Mouse (Mus musculus) ovary, adult 18-20 months (tissue): ENCODE measurements at regions not wholly inside any gene's neighbourhood (a gene's known extent, or its start where the extent isn't known, plus 50 kb on each side); places are given as distances from the start of the nearest gene placed in this dataset.

Source experiments
- DNase-seq: peaks from one replicate; pipeline ENCODE4 v3.0.0; 2022; ENCODE audit warnings: low spot score, mixed read lengths

DNA sequence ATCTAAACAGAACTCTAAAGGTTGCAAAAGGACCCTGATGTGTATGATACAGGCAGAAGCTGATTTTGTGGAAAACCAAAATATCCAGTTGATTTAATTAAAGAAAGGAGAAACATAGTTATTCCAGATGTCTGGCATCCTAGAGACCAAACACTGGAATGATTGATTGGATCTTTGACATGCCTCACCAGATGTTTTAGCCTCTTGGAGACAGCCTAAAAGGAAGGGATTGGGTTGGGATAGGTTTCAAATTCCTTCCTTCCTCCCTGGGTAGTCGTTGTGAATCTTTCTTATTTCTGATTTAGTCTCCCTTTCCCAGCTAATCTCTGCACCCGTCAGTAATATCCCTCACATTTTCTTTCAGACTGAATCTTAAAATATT, 190.9 kb upstream of the Gm9747 start:
- no peak for DNase-seq

DNA sequence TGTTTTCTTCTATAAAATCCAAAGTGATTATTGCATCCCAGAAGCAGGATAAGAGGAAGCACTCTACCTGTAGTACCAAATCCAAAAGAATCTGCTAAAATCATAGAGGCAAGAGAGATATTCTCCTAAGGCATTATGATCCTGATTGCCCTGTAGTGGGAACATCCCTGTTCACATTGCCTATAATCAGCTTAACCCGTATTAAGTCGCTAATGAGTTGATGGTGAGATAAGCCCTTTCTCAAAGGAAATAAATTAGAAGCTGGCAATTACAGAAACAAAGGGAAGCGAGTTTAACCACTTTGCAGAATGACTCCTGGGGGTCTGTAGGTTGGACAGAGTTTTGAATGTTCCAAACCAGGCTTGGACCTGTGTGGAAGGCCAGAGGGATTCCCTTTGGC, 190.4 kb upstream of the Gm9747 start:
- DNase-seq, result no peak

DNA sequence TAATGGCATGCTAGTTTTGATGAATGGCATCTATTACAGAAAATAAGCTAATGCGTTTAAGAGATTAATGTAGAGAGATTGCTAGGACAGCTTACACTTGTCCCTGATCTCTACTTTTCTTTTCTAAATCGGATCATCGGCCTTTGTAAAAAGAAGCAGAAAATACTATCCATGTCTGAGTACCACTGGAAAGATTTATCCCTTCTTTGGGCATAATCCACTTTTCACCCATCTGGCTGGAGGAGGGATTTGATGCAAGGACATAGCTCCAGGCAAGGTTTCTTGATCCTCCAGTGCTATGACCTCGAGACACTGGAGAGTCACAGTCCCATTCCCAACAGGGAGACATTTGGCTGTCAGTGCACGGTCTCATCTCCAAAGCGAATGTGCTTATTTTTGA, 166.6 kb upstream of the Gm9747 start:
- no peak for DNase-seq

DNA sequence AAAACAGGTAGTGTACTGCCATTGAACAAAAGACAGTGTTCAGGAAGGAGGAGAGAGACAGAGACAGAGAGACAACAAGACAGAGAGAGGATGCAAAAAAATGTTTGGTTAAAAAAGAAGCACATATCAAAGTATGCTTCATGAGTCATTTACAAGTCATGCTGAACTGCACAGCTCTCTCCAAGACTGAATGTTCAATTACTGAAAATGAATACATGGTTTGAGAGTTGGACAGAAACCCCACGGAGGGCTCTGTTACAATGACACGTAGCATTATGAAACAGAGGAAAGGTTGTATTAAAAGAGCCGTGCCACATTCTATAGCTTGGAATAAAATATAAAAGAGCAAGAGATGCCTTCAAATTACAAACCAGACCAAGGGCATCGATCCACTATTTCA, 164.3 kb upstream of the Gm9747 start:
- DNase-seq, result no peak

DNA sequence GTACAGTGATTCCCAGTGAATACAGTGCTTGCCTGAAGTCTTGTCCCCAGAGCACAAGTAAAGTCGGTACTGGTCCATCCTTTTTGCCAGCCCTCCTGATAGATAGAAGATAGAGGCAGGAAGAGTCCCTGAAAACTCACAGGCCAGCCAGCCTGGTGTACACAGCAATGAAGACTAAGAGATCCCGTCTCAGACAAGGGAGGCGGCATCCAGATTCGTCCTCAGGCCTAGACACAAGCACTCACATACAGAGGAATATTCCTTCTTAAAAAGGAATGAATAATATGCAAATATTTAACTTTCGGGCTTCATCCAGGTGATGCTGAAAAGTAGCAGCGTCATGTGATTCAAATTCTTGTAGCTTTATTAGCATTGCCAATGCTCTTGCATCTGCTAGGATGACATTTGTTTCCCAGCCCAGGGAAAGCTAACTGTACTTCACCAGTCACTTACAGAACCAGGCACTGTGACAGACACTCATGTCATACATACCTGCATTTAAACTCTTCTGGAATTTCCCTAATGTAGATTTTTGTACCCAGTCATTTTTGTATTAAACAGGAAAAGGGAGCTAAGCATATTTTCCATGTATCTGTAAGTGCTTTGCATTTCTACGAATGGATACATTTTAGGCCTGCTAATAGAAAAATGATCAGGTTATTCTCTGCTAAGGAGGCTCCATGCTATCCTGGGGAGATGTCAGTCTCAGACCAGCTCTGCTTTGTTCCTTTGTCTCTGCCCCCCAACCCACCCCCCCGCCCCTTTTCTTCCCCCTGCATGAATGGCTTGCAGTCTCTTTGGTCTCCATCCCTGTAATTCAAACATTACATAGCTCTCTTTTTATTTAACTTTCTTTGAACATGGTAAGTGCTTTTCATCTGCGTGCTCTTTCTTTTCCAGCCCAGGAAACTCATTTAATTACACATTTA, 162.5 kb upstream of the Gm9747 start:
- no peak for DNase-seq

DNA sequence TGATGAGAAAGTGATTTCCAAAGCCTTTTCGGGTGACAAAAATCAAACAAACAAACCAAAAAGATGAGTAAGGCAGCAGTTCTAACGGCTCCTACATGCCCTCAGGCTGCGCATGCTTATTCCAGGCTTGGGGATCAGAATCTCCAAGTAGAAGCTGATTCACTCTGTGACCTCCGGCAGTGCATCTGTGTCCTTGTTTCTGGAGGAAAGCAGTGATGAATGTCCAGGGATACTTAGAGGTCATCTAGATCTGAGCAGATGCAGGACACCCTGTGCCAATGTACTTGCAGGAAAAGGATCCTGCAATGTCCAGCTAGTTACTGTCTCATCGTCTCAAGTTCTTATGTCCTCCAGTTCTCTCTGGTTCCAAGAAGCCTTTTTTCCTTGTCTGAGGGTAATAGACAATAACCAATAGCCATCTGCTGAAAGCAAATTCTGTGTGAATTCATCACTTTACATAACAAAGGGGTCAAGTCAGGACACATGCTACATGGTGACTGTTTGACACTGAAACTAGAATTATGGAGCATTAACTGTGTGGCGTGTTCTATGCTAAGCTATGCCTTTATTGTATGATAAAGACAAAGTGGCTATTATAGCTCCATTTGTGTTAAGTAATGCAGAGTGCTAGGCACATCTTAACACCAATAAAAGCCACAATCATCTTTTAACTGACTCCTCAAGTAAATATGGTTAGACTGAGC, 143.6 kb upstream of the Gm9747 start:
- DNase-seq, result peak; percentile 70

DNA sequence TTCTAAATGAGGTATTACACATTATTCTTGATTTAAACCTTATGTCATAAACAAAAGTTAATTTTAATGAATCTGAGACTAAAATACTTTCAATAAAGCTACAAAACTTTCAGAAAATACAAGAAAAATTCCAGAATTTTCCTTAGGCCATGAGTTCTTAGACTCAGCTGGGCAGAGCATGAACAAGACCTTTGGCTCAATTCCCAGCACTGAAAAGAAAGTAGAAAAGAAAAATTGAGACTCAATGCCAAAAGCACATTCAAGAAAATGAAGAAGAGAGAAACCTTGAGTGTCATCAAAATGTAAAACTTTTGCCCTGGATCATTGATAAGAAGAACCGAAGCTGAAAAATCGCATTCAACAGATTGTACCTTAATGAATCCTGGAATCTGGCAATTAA, 137.8 kb upstream of the Gm9747 start:
- no peak for DNase-seq

DNA sequence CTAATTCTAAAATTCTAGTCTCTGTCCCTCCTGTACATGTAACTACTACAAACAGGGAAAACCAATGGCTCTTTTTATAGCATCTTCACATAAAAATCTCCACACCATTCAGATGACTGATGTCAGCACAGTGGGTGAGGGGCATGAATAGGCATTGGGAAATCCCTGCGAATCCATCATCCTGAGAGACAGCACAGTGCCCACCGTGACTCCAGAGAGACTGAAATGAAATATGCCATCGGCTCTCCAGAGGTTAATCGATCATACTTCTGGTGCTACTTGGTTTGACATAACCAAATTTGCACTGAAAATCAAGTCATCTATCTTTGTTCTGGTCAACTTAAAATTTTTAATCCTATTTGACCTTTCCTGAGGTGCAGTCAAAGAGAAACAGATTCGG, 126.2 kb upstream of the Gm9747 start:
- no peak for DNase-seq

DNA sequence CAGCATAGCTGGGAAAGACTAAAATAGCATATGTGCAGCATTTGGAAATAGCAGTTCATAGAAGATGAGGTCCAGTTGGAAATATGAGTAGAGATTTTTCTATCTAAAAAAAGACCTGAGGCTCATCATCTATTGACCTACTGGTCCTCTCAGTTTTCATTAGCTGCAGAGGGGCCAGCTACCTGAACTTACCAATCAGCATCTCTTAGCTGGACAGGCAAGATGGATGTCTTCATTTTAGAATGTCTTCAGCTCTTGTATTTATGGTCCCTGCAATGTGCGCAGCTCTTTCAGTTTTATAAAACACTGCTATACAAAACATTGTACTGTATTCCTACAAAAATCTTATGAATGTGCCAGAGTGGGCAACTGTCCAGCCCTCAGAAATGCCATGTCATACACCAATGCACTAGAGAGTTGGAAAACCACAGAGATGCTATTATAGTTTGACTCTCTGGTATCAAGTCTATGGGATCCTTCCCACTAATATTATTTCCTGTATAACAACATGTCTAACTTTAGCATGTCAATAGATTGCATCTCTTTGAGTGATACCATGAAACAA, 122.8 kb upstream of the Gm9747 start:
- no peak for DNase-seq

DNA sequence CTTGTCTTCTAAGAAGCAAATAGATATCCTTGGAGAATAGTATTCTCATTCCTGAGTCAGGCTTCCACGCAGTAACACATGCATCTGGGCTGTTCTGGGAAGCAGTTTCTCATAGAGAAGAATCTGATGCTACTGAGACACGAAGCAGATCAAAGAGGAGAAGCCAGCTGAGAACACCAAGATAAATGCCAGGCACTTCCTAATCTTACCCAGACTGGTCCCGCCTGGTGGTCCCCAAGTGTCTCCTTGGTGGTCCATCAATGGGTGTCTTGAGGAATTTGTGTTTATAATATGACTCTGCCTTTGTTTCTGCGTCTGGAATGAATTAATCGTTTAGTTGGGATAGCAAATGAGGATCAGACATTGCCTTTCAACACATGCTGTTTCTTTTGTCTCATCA, 120.5 kb upstream of the Gm9747 start:
- DNase-seq, result no peak

DNA sequence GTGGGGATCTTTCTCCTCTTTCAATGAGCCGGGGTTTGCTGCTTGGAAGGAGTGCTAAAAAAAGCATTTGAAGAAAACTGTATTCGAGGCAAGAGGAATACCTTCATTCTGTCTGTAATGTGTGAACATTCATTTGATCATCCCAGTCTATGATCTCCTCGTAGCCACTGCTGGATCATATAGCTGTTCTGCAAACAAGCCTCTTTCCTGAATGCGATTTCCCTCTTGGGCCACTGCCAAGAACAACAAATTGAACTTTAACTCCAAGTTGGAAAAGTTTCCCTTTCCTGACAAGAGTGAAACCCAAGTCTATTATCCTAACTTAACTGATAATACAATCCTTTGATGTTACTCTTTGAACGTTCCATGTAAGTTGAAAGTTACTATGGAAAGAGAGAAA, 108.4 kb upstream of the Gm9747 start:
- DNase-seq, result no peak

DNA sequence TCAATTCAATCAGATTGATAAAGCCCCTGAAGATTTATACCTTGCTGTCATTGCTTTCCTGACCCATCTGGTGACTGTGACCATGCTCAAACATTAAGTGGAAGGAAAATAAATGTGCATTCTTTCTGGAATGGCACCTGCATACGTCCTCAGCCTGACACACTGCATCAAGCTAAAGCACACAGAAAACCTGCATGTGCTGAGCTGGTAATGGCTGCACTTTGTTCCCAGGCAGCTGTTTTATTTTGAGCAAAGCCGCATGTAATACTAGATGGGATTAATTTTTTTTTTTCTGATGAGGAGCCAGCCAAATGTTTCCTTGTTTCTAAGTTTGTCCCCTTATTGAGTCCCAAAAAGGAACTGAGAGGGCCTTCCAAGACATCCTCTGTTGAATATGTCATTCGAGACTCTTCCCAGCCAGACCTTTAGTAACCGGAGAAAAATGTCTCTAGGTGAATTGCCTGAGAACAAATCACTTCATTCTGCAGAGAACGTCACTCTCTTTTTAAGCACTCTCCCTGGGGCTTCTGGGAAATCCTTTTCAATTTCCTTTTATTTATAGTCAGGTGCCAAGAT, 103.1 kb upstream of the Gm9747 start:
- no peak for DNase-seq

DNA sequence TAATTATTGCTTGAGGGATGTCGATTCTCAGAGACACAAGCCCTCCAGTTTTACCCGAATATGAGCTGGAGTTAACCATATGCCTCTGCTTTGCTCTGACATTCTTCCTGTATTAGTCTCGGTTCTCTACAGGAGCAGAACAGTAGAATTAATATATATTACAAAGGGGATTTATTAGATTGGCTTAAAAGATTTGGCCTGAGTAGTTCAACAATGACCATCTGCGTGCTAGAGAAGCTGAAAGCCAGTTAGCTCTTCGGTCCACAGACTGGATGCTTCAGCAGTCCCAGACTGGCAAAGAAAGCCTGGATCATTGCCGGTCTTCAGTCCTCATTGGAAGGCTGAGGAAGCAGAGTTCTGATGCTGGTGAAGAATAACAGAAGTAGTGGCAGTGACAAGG, 100.4 kb upstream of the Gm9747 start:
- DNase-seq, result no peak

DNA sequence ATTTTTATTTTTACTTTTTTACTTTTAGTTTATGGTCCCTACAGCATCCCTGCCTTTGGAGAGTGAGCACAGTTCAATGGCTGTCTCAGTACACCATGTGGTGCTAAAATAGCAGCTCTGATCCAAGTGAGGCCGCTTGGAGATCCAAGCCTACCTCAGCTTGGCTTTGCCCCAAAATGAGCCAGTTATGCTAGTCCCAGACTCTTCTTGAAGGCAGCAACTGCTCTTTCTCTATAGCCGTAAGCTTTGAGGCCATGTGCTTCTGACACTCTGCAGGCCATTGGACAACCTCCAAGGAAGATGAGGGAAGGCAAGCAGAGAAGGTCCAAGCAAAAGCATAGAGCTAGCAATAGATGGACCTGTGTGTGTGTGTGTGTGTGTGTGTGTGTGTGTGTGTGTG, 98.0 kb upstream of the Gm9747 start:
- DNase-seq, result no peak

DNA sequence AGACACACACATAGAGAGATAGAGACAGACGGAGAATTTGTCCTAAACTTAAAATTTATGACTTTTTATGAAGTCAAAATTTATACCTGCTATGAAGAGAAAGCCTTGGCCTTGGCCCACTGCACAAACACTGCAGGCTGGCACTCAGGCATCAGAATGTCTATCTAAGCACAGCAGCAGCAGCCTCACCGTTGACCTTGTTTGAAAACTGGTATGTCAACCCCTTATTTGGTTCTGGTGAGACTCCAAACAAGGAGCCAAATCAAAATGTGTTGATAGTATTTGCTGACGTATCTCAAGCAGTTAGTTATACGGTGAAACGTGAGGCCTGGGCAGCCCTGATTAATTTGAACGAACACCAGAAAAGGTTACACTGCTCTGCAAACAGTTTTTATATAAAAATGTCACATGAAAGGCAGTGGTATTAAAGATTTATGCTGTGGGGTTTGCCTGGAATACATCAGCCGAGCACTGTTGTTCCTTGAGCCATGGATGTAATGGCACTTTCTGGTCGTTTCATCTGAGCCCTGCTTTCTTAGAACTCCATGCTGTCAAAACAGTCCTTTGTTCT, 97.1 kb upstream of the Gm9747 start:
- peak; percentile 12 for DNase-seq

DNA sequence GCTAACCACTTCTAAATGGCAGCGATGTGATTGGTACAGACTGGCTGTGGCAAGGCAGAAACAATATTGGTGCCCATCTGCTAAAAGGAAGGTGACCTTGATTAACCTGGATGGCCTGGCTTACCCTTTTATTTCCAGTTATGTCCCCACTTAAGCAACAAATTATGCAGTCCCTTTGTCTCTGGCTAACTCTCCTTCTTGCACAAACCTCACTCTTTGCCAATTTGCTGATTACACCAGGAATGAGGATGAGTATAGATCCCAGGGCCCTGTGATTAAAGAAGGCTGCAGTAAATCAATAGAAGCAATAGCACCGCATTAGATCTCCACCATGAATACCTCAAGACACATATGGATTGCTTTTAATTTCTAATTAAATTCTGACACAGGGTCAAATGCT, 87.7 kb upstream of the Gm9747 start:
- DNase-seq, result no peak

DNA sequence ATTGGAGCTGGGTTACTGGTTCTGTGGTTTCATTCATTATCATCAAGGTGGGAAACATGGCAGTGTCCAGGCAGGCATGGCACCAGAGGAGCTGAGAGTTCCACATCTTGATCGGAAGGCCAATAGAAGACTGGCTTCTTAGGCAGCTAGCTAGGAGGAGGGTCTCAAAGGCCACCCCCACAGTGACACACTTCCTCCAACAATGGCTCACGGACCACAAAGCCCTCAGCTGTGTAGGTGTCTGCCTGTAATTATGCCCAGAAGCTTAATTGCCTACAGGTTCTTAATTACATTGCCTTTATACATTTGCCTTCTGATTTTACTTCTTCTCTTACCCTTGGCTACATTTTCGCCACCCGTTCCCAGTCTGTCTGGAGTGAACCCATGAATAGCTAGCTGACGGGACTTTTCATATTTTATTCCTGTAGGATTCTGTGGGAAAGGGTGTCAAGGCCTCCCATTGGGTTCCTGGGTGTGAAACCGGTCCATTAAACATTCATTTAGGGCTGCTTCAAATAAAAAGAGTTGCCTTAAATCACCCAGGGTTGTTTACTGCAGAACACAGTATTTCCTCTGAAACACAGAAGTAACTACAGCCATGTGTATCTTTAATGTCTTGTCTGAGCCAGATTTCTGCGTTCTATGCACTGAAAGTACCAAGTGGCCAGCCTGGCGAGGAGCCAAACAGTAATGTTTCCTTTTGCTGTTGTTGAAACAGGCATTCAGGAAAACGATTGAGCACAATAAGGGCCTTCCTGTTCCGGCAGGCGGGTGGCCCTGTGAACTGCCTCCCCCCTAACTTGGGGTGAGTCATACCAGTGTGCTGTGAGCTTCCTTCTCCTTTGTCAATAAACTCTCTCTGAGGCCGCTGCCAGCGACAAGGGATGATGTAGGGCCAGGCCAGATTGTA, 82.4 kb upstream of the Gm9747 start:
- peak; percentile 68 for DNase-seq

DNA sequence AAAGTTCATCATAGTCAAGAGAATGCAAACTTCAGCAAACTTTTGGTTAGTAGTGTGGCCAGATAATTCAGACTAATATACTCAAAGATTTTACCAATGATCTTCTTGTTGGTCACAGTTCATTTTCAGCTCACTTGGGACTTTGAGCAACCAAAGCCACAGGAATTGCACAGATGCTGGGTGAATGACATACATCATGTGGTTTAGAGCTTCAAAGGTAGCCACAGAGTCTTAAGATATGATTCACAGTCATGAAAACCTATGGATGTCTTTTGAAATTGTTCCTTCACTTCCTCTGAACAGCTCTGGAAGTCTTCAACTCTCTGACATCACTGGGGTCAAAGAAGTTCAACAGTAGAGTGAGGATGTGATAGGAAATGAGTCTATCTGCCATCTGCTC, 77.0 kb upstream of the Gm9747 start:
- no peak for DNase-seq

DNA sequence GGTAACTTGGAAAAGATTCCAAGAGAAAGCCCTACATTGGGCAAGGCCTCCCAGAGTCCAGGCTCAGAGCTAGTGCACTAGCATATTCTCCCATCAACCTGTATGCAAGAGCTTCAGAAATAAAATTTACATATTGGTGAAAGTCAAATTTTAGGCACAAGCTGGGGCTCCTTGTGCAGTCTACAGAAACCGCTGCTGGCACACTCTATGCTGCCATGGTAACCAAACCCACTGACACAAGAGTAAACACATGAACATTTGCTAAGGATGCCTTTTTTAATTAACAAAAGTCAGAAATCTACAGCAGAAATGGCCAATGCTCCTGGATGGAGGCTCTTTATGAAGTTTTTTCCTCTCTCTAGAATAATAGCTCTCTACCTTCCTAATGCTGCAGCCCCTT, 75.9 kb upstream of the Gm9747 start:
- no peak for DNase-seq

DNA sequence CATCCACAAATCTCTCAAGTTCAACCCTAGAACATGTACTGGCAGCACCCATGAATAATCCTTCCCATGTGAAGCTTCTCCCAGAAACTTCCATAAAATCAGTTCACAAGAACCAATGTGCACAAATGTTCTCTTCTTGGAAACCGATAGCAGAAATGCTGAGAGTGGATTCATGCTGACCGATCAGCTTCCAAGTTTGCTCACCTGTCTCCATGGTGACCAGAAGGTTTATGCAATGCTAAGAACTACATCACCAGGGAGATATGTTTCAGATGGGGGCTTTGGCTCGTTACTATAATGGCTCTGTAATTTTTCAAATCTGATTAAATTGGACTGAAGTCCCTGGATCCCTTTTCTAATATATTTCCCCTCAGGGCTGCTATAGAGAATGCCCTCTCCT, 74.4 kb upstream of the Gm9747 start:
- DNase-seq, result no peak

DNA sequence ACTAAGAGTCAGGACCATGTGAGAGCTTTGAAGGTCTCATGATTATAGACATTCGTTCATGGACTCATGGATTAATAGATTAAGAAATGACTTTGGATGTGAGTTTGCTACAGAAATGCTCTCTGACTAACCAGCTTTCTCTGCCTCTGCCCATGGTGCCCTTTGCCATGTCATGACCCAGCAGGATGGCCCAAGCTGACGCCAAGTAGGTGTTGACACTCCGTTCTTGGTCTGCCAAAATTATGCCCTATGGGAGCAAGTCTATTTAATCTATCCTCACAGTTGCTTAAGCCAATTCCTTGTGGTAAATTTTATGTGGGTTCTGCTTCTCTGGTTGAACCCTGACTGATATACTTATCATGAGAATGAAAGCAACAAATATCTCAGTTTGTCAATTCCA, 73.7 kb upstream of the Gm9747 start:
- no peak for DNase-seq

DNA sequence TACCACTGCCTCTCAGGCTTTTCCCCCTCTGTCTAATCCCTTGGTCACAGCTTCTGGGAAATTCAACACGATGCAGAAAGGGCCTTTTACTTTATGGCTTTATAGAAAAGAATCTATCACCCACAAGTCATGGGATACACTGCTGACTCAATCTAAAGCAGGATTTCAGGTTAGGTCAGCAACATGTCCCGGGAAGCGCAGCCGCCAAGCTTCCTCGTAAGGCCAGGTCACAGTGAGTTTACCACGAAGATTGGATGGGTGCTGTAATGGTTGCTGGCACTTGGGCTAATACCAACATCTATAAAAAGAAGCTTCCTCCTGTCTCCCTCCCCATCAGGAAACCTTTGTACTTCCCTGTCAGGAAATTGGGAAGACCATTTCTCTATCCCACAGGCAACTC, 70.0 kb upstream of the Gm9747 start:
- DNase-seq, result no peak
